Mouse (Mus musculus) hindbrain, embryonic 13.5 days (tissue): ENCODE measurements around the gene Spaca5. TPM values are rescaled to one million over a fixed set of nuclear protein-coding genes. Genes with fewer than 3 reads are reported as not detected.

ENCODE experiments used
- ATAC-seq: fragments of 200-750 bp; cut with Nextera tagmentation; 2 replicates; pipeline ENCODE4 v1.8.0; 2017; ENCODE audit warnings: moderate TSS enrichment; ENCODE audit not compliant: low FRiP score
- H3K27ac ChIP-seq: fragments of 300-500 bp; sonication (generic); 2 replicates; pipeline ENCODE4 v1.5.1; 2015; ENCODE audit warnings: inconsistent platforms, mild to moderate bottlenecking, moderate library complexity
- H3K27me3 ChIP-seq: fragments of 300-500 bp; sonication (generic); 2 replicates; pipeline ENCODE4 v1.6.1; 2015; ENCODE audit warnings: mild to moderate bottlenecking, inconsistent platforms
- H3K36me3 ChIP-seq: fragments of 300-500 bp; sonication (generic); 2 replicates; pipeline ENCODE4 v1.6.1; 2015; ENCODE audit warnings: mild to moderate bottlenecking, inconsistent platforms
- H3K4me1 ChIP-seq: fragments of 300-500 bp; sonication (generic); replicated peaks from 2 replicates; pipeline ENCODE4 v1.6.1; 2015; ENCODE audit warnings: inconsistent platforms
- H3K4me2 ChIP-seq: fragments of 300-500 bp; sonication (generic); 2 replicates; pipeline ENCODE4 v1.6.1; 2015; ENCODE audit warnings: inconsistent platforms, mild to moderate bottlenecking, moderate library complexity
- H3K4me3 ChIP-seq: fragments of 300-500 bp; sonication (generic); 2 replicates; pipeline ENCODE4 v1.5.1; 2015; ENCODE audit warnings: mild to moderate bottlenecking, inconsistent platforms
- H3K9ac ChIP-seq: fragments of 300-500 bp; sonication (generic); 2 replicates; pipeline ENCODE4 v1.6.1; 2015; ENCODE audit warnings: mild to moderate bottlenecking, inconsistent platforms
- H3K9me3 ChIP-seq: fragments of 300-500 bp; sonication (generic); 2 replicates; pipeline ENCODE4 v1.6.1; 2016; ENCODE audit warnings: inconsistent platforms
- WGBS: fragments of 180-500 bp; shearing (Covaris S2); methylation state at CpG from one replicate; pipeline ENCODE4 v1.1.7; 2015; 5-methylcytosine and 5-hydroxymethylcytosine counted together
- polyA plus RNA-seq: library from polyadenylated mRNA; unstranded; fragments of >200 nt; fragmentation: Nextera tagmentation; extraction: Ambion mirVana; gene quantifications from 2 replicates; pipeline ENCODE4 v1.2.1, GENCODE M21; 2015

Spaca5 gene
- polyA plus RNA-seq = not detected in 2 replicates

- Histone ChIP-seq H3K36me3 (no peaks in the 10 kb centered on the region), H3K27me3 (no peaks in the 10 kb centered on the region), H3K9me3 (no peaks in the 10 kb centered on the region; the same call in 1 of the 2 replicates), H3K27ac (no peak within 1 kb of the TSS), H3K4me2 (no peak within 1 kb of the TSS), H3K9ac (no peak within 1 kb of the TSS), H3K4me3 (no peak within 1 kb of the TSS), H3K4me1 (no peaks in the 10 kb centered on the region)
- ATAC-seq = no peak
Measured at GRCm38 (mm10) chrX:21068106-21068505, at the start of gene Spaca5. Spaca5 (plus strand) TSS chrX:21068406.

DNA sequence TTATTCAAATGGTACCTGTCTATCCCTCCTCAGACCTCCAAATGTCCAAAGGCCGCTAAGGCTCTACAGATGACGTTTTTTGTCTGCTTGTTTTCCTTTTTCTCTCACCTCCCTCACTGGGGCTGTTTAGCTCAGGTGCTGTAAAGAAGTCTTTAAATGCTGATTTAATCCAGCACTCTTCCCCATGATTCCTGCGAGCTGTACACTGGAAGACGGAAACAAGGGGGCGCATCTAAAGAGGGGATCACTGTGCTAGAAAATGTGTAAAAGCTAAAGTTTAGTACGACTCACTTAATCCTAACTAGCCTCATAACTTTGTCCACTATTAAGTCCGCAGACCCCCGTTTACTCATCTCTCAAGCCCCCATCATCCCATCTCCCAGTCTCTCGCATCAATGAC is 6.7 kb upstream of the Spaca5 start:
- Histone ChIP-seq H3K27ac (peak overlapping the region; percentile 60; the same call in 1 of the 2 replicates), H3K4me3 (peak overlapping the region; percentile 49), H3K36me3 (no peaks in the 10 kb centered on the region), H3K4me2 (peak overlapping the region; percentile 54), H3K9ac (peak overlapping the region; percentile 74), H3K27me3 (no peaks in the 10 kb centered on the region), H3K9me3 (no peaks in the 10 kb centered on the region; the same call in 1 of the 2 replicates), H3K4me1 (no peaks in the 10 kb centered on the region)
- ATAC-seq = peak; percentile 63
- 23% methylated on average over 9 of the region's 9 CpGs for WGBS

DNA sequence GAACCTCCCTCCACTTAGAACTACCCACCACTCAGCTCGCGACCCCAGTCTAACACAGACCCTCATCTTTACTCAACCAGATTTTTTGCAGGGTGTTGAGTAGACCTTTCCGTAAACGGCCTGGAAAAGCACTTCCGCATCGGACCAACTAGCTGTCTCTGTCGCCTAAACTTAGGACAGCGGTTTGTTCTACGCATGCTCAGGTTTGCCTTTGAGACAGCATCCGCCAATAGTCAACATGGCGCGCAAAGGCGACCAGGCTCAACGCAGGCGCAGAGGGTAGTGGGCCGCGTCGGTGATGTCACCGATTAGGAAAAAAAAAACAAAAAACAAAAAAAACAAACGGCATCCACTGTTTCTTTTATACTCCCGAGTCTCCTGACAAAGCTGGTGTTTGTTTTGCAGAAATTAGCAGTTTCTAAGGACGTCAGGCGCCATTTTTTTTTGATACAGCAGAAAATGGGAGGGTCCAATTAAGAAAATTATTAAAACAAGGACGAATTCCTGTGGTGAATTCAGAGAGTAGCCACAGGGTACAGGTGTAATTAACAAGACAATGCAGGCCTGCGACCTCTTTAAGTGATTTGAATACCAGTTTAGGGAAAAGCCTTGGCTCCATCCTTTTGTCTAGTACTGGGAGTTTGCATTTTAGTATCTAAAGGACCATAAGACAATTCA is 6.2 kb upstream of the Spaca5 start, which contains the start of gene Zfp182:
Gene Zfp182 (minus strand): TSS at position 451 of the 678 bp plus-strand sequence.
- Histone ChIP-seq H3K4me2 (peak within 1 kb of the TSS; percentile 54), H3K9me3 (no peaks in the 10 kb centered on the region; the same call in 1 of the 2 replicates), H3K27me3 (no peaks in the 10 kb centered on the region), H3K27ac (peak within 1 kb of the TSS; percentile 71), H3K9ac (peak within 1 kb of the TSS; percentile 74), H3K4me1 (no peaks in the 10 kb centered on the region), H3K36me3 (no peaks in the 10 kb centered on the region), H3K4me3 (peak within 1 kb of the TSS; percentile 49)
- peak; percentile 97 for ATAC-seq
- 15% methylated on average over 25 of the region's 25 CpGs for WGBS

- no peaks in the 10 kb centered on the region for H3K36me3 ChIP-seq
- ATAC-seq = peak; percentile 49
- 70% methylated on average over 3 of the region's 3 CpGs for WGBS
- H3K4me1 ChIP-seq = no peaks in the 10 kb centered on the region
- peak overlapping the region; percentile 49 for H3K4me3 ChIP-seq
- H3K9ac ChIP-seq = peak overlapping the region; percentile 58
- H3K27me3 ChIP-seq = no peaks in the 10 kb centered on the region
- H3K27ac ChIP-seq = peak overlapping the region; percentile 71
- H3K9me3 ChIP-seq = no peaks in the 10 kb centered on the region; the same call in 1 of the 2 replicates
- peak overlapping the region; percentile 47 for H3K4me2 ChIP-seq
Measured at GRCm38 (mm10) chrX:21062544-21062890, 5.7 kb upstream of the Spaca5 start.

GRCm38 (mm10) chrX:21088645-21088982 is 20.4 kb downstream of the Spaca5 start:
- H3K9me3 ChIP-seq = peaks cover 2% of the 10 kb centered on the region; the same call in 1 of the 2 replicates
- 0 out of 2 replicates have a peak, but pooled peaks cover 2% of the 10 kb centered on the region for H3K4me1 ChIP-seq
- H3K9ac ChIP-seq = peak overlapping the region; percentile 59
- H3K4me3 ChIP-seq = peak overlapping the region; percentile 47
- no peaks in the 10 kb centered on the region for H3K27me3 ChIP-seq
- 33% methylated on average over 6 of the region's 6 CpGs for WGBS
- peak overlapping the region; percentile 89 for H3K27ac ChIP-seq
- peak overlapping the region; percentile 49 for H3K4me2 ChIP-seq
- ATAC-seq = peak; percentile 63; the same call in 1 of the 2 replicates
- peaks cover 2% of the 10 kb centered on the region for H3K36me3 ChIP-seq

DNA sequence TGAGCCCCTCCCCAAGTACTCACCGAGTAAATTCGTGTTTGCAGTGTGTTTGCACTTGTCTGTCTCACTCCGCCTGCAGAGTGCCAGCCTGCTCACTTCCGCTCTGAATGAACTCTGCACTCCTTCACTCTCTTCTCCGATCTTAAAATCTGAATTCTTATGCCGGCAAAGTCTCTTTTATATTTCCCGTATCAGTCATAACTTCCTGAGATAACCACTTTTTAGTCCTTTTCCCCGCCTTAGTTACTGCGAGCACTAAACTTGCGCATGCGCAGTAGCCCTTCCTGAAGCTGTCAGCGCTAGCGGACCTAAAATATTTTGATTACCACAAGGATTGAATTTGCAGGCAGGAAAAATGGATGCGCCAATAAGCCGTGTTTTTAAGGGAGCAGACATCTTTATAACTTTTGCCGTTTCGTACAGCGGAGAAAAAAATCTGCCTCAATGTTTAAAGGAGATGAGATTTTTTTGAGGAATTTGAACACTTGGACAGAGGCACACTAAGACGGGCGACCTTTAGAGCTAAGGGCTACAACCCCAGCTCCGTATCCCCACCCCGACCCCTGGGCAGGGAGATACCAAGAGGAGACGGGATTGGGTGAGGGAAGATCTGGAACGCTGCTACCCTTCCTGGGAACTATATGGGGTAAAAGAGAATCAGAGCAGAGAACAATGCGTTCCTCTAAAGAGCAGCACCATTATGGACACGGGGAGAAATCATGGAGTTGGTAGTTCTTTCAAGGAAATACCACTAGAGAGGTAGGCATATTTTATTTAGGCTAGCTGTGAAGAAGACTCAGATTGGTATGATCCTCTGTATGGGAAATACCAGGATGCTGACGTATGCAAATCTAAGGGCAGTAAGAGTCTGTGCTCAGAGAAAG is 21.0 kb downstream of the Spaca5 start, which contains the start of gene Zfp300:
Gene Zfp300 (minus strand): TSS at position 545 of the 884 bp plus-strand sequence.
- 0 out of 2 replicates have a peak, but pooled peaks cover 2% of the 10 kb centered on the region for H3K4me1 ChIP-seq
- 16% methylated on average over 27 of the region's 27 CpGs for WGBS
- peak within 1 kb of the TSS; percentile 49 for H3K4me2 ChIP-seq
- no peaks in the 10 kb centered on the region for H3K27me3 ChIP-seq
- H3K9ac ChIP-seq = peak within 1 kb of the TSS; percentile 59
- H3K4me3 ChIP-seq = peak within 1 kb of the TSS; percentile 47
- no peaks in the 10 kb centered on the region for H3K9me3 ChIP-seq
- peak within 1 kb of the TSS; percentile 89 for H3K27ac ChIP-seq
- peak; percentile 95 for ATAC-seq
- H3K36me3 ChIP-seq = no peaks in the 10 kb centered on the region

GRCm38 (mm10) chrX:21089867-21090239 is 21.6 kb downstream of the Spaca5 start:
- peak overlapping the region; percentile 47 for H3K4me3 ChIP-seq
- 48% methylated on average over 7 of the region's 7 CpGs for whole genome bisulfite sequencing
- H3K9me3 ChIP-seq = no peaks in the 10 kb centered on the region
- H3K36me3 ChIP-seq = no peaks in the 10 kb centered on the region
- H3K4me2 ChIP-seq = peak overlapping the region; percentile 49
- peak overlapping the region; percentile 89 for H3K27ac ChIP-seq
- H3K4me1 ChIP-seq = 0 out of 2 replicates have a peak, but pooled peaks cover 2% of the 10 kb centered on the region
- H3K9ac ChIP-seq = peak overlapping the region; percentile 59; the same call in 1 of the 2 replicates
- no peaks in the 10 kb centered on the region for H3K27me3 ChIP-seq
- peak; percentile 71 for ATAC-seq

GRCm38 (mm10) chrX:21115520-21115919 is 47.3 kb downstream of the Spaca5 start, which contains the start of gene Ssxa1:
Ssxa1 (plus strand) TSS chrX:21115820.
- 82% methylated on average over 4 of the region's 4 CpGs for WGBS
- H3K4me1 ChIP-seq = no peaks in the 10 kb centered on the region
- no peak within 1 kb of the TSS for H3K4me3 ChIP-seq
- H3K27me3 ChIP-seq = no peaks in the 10 kb centered on the region
- H3K9me3 ChIP-seq = no peaks in the 10 kb centered on the region
- H3K9ac ChIP-seq = no peak within 1 kb of the TSS
- H3K36me3 ChIP-seq = no peaks in the 10 kb centered on the region
- no peak within 1 kb of the TSS for H3K27ac ChIP-seq
- H3K4me2 ChIP-seq = no peak within 1 kb of the TSS
- no peak for ATAC-seq

Other genes starting within 250 kb of the Spaca5 start
- 4.9 and 5.0 TPM in 2 replicates for gene Timp1, start 198.2 kb upstream of the Spaca5 start, polyA plus RNA-seq
- 39.9 and 41.3 TPM in 2 replicates for gene Syn1, start 147.4 kb upstream of the Spaca5 start, polyA plus RNA-seq
- gene Cfp, start 136.9 kb upstream of the Spaca5 start, polyA plus RNA-seq = 5.8 and 6.5 TPM in 2 replicates
- gene Elk1, start 117.8 kb upstream of the Spaca5 start, polyA plus RNA-seq = 18.4 and 18.5 TPM in 2 replicates
- gene Uxt, start 106.4 kb upstream of the Spaca5 start, polyA plus RNA-seq = 39.4 and 41.1 TPM in 2 replicates
- gene Zfp182, start 6.1 kb upstream of the Spaca5 start, polyA plus RNA-seq = 9.9 and 10.3 TPM in 2 replicates
- gene Zfp300, start 21.1 kb downstream of the Spaca5 start, polyA plus RNA-seq = 4.1 and 5.1 TPM in 2 replicates
- not detected in 2 replicates for gene Ssxa1, start 47.4 kb downstream of the Spaca5 start, polyA plus RNA-seq
- not detected in 2 replicates for gene Gm21876, start 107.2 kb downstream of the Spaca5 start, polyA plus RNA-seq